Mouse (Mus musculus): ENCODE data around the gene Sept6. TPM values are rescaled to one million over a fixed set of nuclear protein-coding genes. Genes with fewer than 3 reads are reported as not detected.
"Not testable (repeated sequence)": the region's sequence is repeated elsewhere in the genome, so short reads cannot be mapped to it uniquely, and the experiment has no call there.

Sept6 gene
- total RNA-seq, 2 experiments from 2014 or later = 57.9 to 63.8 TPM

DNA sequence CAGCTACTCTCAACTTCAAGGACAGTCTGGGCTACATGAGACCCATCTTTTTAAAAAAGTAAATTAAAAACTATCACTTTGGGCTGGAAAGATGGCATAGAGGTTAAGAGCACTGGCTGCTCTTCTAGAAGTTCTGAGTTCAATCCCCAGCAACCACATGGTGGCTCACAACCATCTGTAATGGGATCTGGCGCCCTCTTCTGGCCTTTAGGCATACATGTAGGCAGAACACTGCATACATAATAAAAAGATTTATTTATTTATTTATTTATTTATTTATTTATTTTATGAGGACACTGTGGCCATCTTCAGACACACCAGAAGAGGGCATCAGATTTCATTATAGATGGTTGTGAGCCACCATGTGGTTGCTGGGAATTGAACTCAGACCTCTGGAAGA lies 92.7 kb downstream of the Sept6 start:
- DNase-seq (ENCODE audit: low spot score in 2 of 2); intact Hi-C loops (cut with DNase I): not testable (repeated sequence)

GRCm38 (mm10) chrX:36884719-36885118 lies 106.9 kb downstream of the Sept6 start:
- intact Hi-C loops (cut with DNase I) = no loop called here
- DNase-seq (ENCODE audit: low spot score in 2 of 2) = no peak

GRCm38 (mm10) chrX:36874704-36875128 lies 116.9 kb downstream of the Sept6 start:
- no peak for DNase-seq (ENCODE audit: low spot score in 2 of 2)
- intact Hi-C loops (cut with DNase I) = no loop called here

GRCm38 (mm10) chrX:36874178-36874696 lies 117.4 kb downstream of the Sept6 start:
- intact Hi-C loops (cut with DNase I) = no loop called here
- DNase-seq (ENCODE audit: low spot score in 2 of 2) = peak; percentile 80 to 81

DNA sequence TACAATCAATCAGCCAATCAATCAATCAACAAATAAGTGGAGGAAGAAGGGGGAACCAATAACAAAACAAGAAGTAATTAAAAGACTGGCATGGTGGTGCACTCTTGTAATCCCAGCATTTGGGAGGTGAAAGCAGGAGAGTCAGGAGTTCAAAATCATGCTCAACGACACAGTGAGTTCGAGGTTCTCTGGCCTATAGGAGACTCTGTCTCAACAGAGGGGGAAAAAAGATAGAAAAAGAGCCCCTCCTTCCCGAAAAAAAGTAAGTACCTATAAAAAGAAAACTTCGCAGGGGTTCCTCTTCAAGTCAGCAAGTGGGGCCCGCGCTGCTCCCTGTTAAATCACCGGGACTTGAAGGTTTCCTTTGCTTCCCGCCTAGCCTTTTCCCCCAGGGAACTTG lies 117.8 kb downstream of the Sept6 start, which contains the start of the genes Ube2a and C330007P06Rik:
Ube2a (plus strand) TSS at position 136 of the 400 bp plus-strand sequence.
C330007P06Rik (minus strand) TSS at position 347 of the 400 bp plus-strand sequence.
- intact Hi-C loops (cut with DNase I) = no loop called here
- DNase-seq (ENCODE audit: low spot score in 2 of 2) = no peak

DNA sequence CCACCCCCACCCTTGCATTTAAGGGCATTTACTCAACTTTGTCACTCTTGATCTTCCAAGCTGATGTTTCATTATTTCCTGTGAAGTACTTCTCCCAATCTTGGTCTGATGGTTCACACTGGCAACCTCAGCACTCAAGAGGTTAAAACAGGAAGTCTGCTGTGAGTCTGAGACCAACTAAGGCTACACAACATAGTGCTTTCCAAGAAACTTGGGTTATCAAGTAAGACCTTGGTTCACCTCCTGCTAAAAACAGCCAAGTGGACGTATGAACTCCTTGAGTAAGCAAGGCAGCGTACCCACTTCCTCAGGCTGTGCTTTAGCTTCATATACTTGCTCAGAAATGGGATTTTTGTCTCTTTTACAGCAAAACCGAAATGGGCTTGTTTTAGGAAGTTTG lies 121.2 kb downstream of the Sept6 start:
- intact Hi-C loops (cut with DNase I) = no loop called here
- DNase-seq (ENCODE audit: low spot score in 2 of 2) = no peak

GRCm38 (mm10) chrX:36864609-36865328 lies 126.8 kb downstream of the Sept6 start:
- DNase-seq (ENCODE audit: low spot score in 2 of 2) = no peak
- intact Hi-C loops (cut with DNase I) = no loop called here

GRCm38 (mm10) chrX:36863766-36864608 lies 127.6 kb downstream of the Sept6 start:
- peak; percentile 82 to 88 for DNase-seq (ENCODE audit: low spot score in 2 of 2)
- intact Hi-C loops (cut with DNase I) = no loop called here

Other genes with a start within 250 kb of the Sept6 start
- under 1 TPM; 0.55 to 0.62 TPM for gene Slc25a43, start 248.1 kb downstream of the Sept6 start, total RNA-seq (2021)
- 100 to 1,000 TPM; 343 to 350 TPM for gene Slc25a5, start 196.1 kb downstream of the Sept6 start, total RNA-seq (2021)
- 10 to 100 TPM; 47.8 to 56.8 TPM for gene Ube2a, start 117.9 kb downstream of the Sept6 start, total RNA-seq (2021)
- 10 to 100 TPM; 39.5 to 41.1 TPM for gene C330007P06Rik, start 117.7 kb downstream of the Sept6 start, total RNA-seq (2021)
- gene Nkrf, start 88.9 kb downstream of the Sept6 start, total RNA-seq (2021) = 10 to 100 TPM; 32.5 to 34.8 TPM
- not detected for gene Sowahd, start 57.1 kb upstream of the Sept6 start, total RNA-seq (2021)
- 100 to 1,000 TPM; 246 to 253 TPM for gene Rpl39, start 93.6 kb upstream of the Sept6 start, total RNA-seq (2021)
- gene Upf3b, start 118.5 kb upstream of the Sept6 start, total RNA-seq (2021) = 10 to 100 TPM; 13.7 to 16.0 TPM
- 10 to 100 TPM; 12.5 to 14.1 TPM for gene Nkap, start 135.0 kb upstream of the Sept6 start, total RNA-seq (2021)
- not detected for gene Akap14, start 177.0 kb upstream of the Sept6 start, total RNA-seq (2021)
- 100 to 1,000 TPM; 227 to 238 TPM for gene Ndufa1, start 199.4 kb upstream of the Sept6 start, total RNA-seq (2021)
- gene Rnf113a1, start 199.5 kb upstream of the Sept6 start, total RNA-seq (2021) = 1 to 10 TPM; 7.4 TPM
- gene Gm9, start 219.2 kb upstream of the Sept6 start, total RNA-seq (2021) = not detected
- not detected for gene Rhox1, start 230.5 kb upstream of the Sept6 start, total RNA-seq (2021)

Data from left cerebral cortex, postnatal 25 days (tissue).